Mouse (Mus musculus) stomach, embryonic 16.5 days (tissue): ENCODE data around the gene Agap3. TPM values are rescaled to one million over a fixed set of nuclear protein-coding genes. Genes with fewer than 3 reads are reported as not detected.

Experiments used
- ATAC-seq: fragments of 200-750 bp; cut with Nextera tagmentation; 2 replicates; pipeline ENCODE4 v1.8.0; 2017; ENCODE audit warnings: moderate number of reproducible peaks, moderate TSS enrichment; ENCODE audit not compliant: insufficient read depth, low FRiP score
- H3K27ac ChIP-seq: fragments of 300-500 bp; sonication (generic); 2 replicates; pipeline ENCODE4 v1.5.1; 2014; ENCODE audit warnings: low read length
- H3K27me3 ChIP-seq: fragments of 300-500 bp; sonication (generic); 2 replicates; pipeline ENCODE4 v1.6.1; 2014; ENCODE audit warnings: low read length, control low read depth, mixed read lengths; ENCODE audit not compliant: control insufficient read depth, insufficient read depth
- H3K36me3 ChIP-seq: fragments of 300-500 bp; sonication (generic); 2 replicates; pipeline ENCODE4 v1.6.1; 2014; ENCODE audit warnings: low read length; ENCODE audit not compliant: control insufficient read depth, insufficient read depth
- H3K4me1 ChIP-seq: fragments of 300-500 bp; sonication (generic); 2 replicates; pipeline ENCODE4 v1.6.1; 2014; ENCODE audit warnings: low read length, control low read depth, mixed read lengths; ENCODE audit not compliant: control insufficient read depth, insufficient read depth
- H3K4me2 ChIP-seq: fragments of 300-500 bp; sonication (generic); 2 replicates; pipeline ENCODE4 v1.6.1; 2014; ENCODE audit warnings: low read depth, low read length, mixed read lengths
- H3K4me3 ChIP-seq: fragments of 300-500 bp; sonication (generic); replicated peaks from 2 replicates; pipeline ENCODE4 v1.5.1; 2014; ENCODE audit warnings: mild to moderate bottlenecking, low read length
- H3K9ac ChIP-seq: fragments of 300-500 bp; sonication (generic); 2 replicates; pipeline ENCODE4 v1.6.1; 2014; ENCODE audit warnings: low read length
- H3K9me3 ChIP-seq: fragments of 300-500 bp; sonication (generic); replicated peaks from 2 replicates; pipeline ENCODE4 v1.6.1; 2016; ENCODE audit warnings: low read length, control low read depth; ENCODE audit not compliant: control insufficient read depth
- WGBS: fragments of 180-500 bp; shearing (Covaris S2); extraction: QIAGEN DNeasy Blood & Tissue Kit; methylation state at CpG from one replicate; pipeline ENCODE4 v1.1.7; 2014; 5-methylcytosine and 5-hydroxymethylcytosine counted together
- polyA plus RNA-seq: library from polyadenylated mRNA; unstranded; fragments of >200 nt; fragmentation: Nextera tagmentation; extraction: Ambion mirVana; gene quantifications from 2 replicates; pipeline ENCODE4 v1.2.1, GENCODE M21; 2015

The Agap3 gene
- polyA plus RNA-seq, 1 experiment from 2014 or later: 14.7 TPM

GRCm38 (mm10) chr5:24541144-24541569 is 89.2 kb downstream of the Agap3 start:
- Histone ChIP-seq H3K9me3 (no peaks in the 10 kb centered on the region), H3K36me3 (no peaks in the 10 kb centered on the region), H3K27me3 (no peaks in the 10 kb centered on the region), H3K9ac (no peak overlapping the region), H3K4me2 (peak overlapping the region; percentile 44), H3K27ac (no peak overlapping the region), H3K4me3 (peak overlapping the region; percentile 25; the same call in 1 of the 2 replicates), H3K4me1 (peaks cover 13% of the 10 kb centered on the region)
- no peak for ATAC-seq
- WGBS: 10% methylated on average over 6 of the region's 6 CpGs

GRCm38 (mm10) chr5:24542643-24543042 is 90.7 kb downstream of the Agap3 start:
- Histone ChIP-seq H3K9ac (no peak overlapping the region), H3K27ac (no peak overlapping the region), H3K36me3 (no peaks in the 10 kb centered on the region), H3K4me2 (no peak overlapping the region), H3K4me1 (peaks cover 13% of the 10 kb centered on the region), H3K4me3 (no peak overlapping the region), H3K9me3 (no peaks in the 10 kb centered on the region), H3K27me3 (no peaks in the 10 kb centered on the region)
- no peak for ATAC-seq
- WGBS: 83% methylated on average over 7 of the region's 7 CpGs

GRCm38 (mm10) chr5:24550598-24551316 is 98.8 kb downstream of the Agap3 start:
- Histone ChIP-seq H3K4me1 (peaks cover 8% of the 10 kb centered on the region; the same call in 1 of the 2 replicates), H3K36me3 (no peaks in the 10 kb centered on the region), H3K4me3 (no peak overlapping the region), H3K9ac (no peak overlapping the region), H3K27me3 (no peaks in the 10 kb centered on the region; the same call in 1 of the 2 replicates), H3K9me3 (no peaks in the 10 kb centered on the region), H3K4me2 (peak overlapping the region; percentile 34), H3K27ac (no peak overlapping the region)
- 27% methylated on average over 26 of the region's 26 CpGs for whole genome bisulfite sequencing
- ATAC-seq: peak; percentile 60

GRCm38 (mm10) chr5:24551317-24551688 is 99.3 kb downstream of the Agap3 start:
- no peak for ATAC-seq
- no peaks in the 10 kb centered on the region; the same call in 1 of the 2 replicates for H3K27me3 ChIP-seq

More at GRCm38 (mm10) chr5:24551317-24551688, 99.3 kb downstream of the Agap3 start:
- Histone ChIP-seq H3K9me3 (no peaks in the 10 kb centered on the region), H3K4me2 (peak overlapping the region; percentile 34), H3K36me3 (no peaks in the 10 kb centered on the region), H3K4me1 (peaks cover 8% of the 10 kb centered on the region; the same call in 1 of the 2 replicates), H3K27ac (no peak overlapping the region), H3K9ac (no peak overlapping the region), H3K4me3 (no peak overlapping the region)
- 37% methylated on average over 2 of the region's 2 CpGs for WGBS

Other genes with a start within 250 kb of the Agap3 start
- gene Kcnh2, start 100.6 kb upstream of the Agap3 start, polyA plus RNA-seq: 5.6 and 6.5 TPM in 2 replicates
- gene Nos3, start 87.4 kb upstream of the Agap3 start, polyA plus RNA-seq: 6.5 and 7.3 TPM in 2 replicates
- 4.2 and 5.9 TPM in 2 replicates for gene Atg9b, start 60.0 kb upstream of the Agap3 start, polyA plus RNA-seq
- 48.4 and 61.7 TPM in 2 replicates for gene Abcb8, start 58.5 kb upstream of the Agap3 start, polyA plus RNA-seq
- gene Asic3, start 38.8 kb upstream of the Agap3 start, polyA plus RNA-seq: 0.23 and 0.52 TPM in 2 replicates
- 44.9 TPM in 2 replicates for gene Cdk5, start 28.6 kb upstream of the Agap3 start, polyA plus RNA-seq
- 46.5 and 51.8 TPM in 2 replicates for gene Slc4a2, start 28.3 kb upstream of the Agap3 start, polyA plus RNA-seq
- 93.4 and 94.4 TPM in 2 replicates for gene Fastk, start 6.9 kb upstream of the Agap3 start, polyA plus RNA-seq
- 23.5 and 27.0 TPM in 2 replicates for gene Tmub1, start 4.3 kb upstream of the Agap3 start, polyA plus RNA-seq
- gene Gbx1, start 75.0 kb downstream of the Agap3 start, polyA plus RNA-seq: not detected in 2 replicates
- 0.24 and 0.58 TPM in 2 replicates for gene Asb10, start 88.8 kb downstream of the Agap3 start, polyA plus RNA-seq
- 0.13 TPM in 1 of 2 replicates, not detected in the other for gene 4931409K22Rik, start 104.6 kb downstream of the Agap3 start, polyA plus RNA-seq
- gene Abcf2, start 125.3 kb downstream of the Agap3 start, polyA plus RNA-seq: 81.7 and 81.9 TPM in 2 replicates
- 21.8 and 23.9 TPM in 2 replicates for gene Chpf2, start 134.6 kb downstream of the Agap3 start, polyA plus RNA-seq
- gene Smarcd3, start 172.2 kb downstream of the Agap3 start, polyA plus RNA-seq: 13.1 and 17.1 TPM in 2 replicates
- 31.9 and 32.0 TPM in 2 replicates for gene Nub1, start 233.4 kb downstream of the Agap3 start, polyA plus RNA-seq